Mouse (Mus musculus) cerebellum, adult 11 months (tissue): ENCODE data around the gene Zmynd11.
"Not testable (repeated sequence)": the region's sequence is repeated elsewhere in the genome, so short reads cannot be mapped to it uniquely, and the experiment has no call there.

Experiments
- DNase-seq: peaks from one replicate; pipeline ENCODE4 v3.0.0; 2022

Gene Zmynd11

DNA sequence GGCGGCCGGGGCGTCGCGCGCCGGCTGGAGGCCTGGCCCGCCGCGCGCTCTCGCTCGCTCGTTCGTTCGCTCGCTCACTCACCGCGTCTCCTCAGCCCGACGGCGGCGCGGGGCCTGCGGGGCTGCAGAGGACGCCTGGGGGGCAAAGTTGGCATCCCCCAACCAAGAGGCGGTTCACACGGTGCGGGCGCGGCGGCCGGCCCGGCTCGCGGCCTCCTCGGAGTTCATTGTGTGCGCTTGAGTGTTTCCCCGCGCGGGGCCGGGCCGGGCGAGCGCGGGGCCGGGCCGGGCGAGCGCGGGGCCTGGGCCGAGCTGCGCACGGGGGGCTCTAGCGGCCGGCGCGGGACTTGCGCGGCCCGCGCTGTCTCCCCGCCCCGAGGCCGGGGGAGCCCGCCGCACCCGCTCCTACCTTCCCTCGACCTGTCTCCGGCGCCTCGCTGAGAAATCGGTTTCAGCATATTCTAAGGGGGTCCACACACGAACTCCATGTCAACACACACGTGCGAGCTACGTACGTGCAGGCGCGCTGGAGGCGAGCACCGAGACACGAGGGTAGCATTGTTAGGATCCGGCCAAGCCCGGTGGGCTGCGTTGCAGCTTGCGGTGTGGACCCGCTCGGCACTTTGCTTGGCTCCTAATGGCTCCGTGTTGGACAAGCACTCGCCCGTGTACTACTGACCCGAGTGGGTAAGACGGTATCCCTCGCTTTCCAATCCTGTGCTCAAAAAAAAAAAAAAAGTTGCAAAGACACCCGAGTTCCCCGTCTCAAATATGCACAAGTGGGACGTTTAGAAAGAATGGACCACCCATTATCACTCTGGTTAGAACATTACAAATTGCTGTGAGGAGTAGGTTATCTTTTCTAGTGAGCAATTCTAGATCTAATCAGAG lies at the start of gene Zmynd11:
Zmynd11 (minus strand) TSS at position 685 of the 891 bp plus-strand sequence.
- DNase-seq = peak; percentile 58

DNA sequence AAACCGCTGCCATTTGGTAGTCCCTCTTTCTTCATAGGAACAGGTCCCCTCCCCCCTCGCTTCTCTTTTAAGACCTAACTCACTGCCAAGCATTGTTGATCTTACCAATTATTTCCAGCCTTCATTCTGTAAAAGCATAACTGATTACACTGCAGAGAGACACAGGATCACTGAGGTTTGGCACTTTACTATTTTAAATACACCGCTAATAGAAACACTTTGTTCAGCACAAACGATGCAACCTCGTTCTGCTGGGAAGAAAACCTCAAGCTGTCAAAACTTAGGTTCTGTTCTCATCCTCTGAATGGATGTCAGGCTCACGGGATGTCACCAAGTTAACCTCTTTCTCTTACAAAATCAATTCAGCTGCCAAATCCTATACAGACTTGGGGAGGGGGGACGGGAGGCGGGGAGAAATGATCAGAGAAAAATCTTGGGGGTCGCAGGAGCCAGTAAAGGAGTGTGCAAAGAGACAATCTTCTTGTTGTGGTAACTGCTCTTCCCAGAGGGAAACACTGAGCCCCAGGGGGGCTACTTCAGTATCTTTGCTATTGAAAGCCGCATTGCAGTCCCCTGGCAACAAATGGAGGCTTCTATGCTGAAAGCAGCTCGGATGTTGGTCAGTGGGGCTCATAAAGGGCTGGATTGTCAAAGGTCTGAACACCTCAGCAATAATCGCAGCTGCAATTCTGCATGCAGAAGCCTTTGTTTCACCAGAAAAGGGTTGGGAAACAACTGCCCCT lies 30.9 kb upstream of the Zmynd11 start:
- no peak for DNase-seq

DNA sequence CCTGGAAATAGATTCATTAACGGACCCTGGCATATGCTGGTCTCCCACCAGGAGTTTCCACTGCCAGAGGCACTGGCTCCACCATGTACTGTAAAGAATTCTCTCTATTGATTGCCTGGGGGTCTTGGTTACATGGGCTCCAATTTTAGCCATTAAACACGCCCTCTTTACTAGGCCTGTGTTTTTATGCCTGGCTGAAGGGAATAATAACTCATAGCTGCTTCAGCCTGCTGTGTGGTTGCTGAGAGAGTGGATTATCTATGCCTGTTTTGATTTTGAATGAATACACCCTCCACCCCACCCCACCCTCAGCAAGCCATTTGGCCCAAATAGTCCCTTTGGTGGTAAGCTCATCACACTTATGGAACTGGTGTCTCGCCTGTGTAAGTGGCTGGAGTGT lies 20.9 kb upstream of the Zmynd11 start:
- DNase-seq = no peak

DNA sequence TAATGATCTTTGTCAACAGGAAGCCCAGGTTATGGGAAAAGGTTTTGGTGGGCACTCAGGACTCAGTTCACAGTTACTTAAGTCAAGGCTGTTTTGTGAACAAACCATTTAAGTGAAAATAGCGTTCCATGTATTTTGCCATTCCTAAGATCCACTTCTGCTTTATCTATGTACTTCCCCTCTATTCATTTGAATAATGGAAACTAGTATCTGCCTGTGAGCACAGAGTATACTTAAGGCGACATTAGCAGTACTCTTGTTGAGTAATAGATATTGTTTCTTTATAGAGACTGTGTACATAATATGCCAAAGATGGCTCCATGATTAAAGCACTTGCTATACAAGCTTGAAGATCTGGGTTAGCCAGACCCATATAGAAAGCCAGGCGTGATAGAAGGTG lies 18.6 kb upstream of the Zmynd11 start:
- DNase-seq = no peak

DNA sequence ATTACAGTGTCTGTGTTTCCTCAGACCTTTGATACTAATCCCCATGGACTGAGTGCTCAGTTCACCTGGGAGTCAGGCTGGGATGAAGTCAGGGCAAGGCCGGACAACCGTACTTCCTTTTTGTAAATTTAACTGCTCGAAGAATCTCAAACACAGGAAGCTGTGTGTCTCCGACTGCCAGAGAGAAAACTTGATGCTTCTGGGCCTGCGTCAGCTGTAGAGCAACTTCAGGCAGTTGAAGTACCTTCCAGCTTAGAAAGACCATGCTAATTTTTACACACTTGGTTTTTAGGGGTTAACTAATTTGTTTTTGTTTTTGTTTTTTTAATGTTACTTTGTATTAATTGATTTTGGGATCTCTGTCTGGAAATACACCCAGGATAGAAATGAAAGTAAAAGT lies 10.8 kb upstream of the Zmynd11 start:
- no peak for DNase-seq

DNA sequence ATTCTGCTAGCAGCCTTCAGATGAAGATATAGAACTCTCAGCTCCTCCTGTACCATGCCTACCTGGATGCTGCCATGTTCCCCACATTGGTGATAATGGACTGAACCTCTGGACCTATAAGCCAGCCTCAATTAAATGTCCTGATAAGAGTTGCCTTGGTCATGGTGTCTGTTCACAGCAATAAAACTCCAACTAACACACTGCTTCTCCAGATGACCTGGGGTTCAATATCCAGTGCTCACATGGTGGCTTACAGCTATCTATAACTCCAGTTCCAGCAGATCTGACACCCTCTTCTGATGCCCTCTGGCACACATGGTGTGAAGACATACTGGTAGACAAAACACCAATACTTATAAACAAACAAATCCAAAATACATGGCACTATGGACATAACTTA lies 8.9 kb upstream of the Zmynd11 start:
- no peak for DNase-seq

DNA sequence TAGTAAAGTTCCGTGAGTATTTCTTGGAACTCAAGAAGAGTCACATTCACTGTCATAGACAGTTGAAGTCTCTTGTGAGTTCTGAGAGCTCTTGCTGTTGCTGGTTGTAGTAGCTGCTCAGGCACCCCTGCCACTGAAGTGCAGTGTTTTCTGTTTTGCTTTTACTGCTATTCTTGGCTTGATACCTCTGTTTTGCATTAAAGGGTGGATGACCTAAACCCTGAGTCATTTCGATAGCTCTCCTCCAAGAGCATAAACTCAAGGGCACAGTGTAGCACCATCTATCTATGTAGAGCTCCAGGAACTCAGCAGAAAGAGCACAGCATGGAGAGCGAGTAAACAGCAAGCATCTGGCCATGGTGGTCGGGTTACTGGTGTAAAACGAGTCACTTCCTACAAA lies 2.1 kb upstream of the Zmynd11 start:
- DNase-seq = no peak

DNA sequence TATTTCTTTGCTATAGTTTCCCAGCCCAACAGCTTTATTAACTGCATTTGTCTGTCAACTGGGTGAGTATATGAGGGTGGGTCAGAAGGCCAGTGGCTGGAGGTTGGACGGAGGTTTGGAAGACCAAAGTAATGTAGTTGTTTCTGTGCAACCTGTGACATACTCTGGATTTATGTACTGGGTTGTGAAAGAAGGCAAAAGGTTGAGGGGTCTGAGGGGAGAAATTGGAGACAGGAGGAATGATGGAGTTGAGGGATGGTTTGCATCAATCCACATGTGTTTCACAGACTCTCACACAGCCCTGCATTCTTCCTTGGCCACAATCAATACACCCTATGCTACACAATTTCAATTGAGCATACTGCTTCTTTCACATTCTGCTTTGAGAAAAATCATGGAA lies 1.4 kb upstream of the Zmynd11 start:
- DNase-seq = no peak

DNA sequence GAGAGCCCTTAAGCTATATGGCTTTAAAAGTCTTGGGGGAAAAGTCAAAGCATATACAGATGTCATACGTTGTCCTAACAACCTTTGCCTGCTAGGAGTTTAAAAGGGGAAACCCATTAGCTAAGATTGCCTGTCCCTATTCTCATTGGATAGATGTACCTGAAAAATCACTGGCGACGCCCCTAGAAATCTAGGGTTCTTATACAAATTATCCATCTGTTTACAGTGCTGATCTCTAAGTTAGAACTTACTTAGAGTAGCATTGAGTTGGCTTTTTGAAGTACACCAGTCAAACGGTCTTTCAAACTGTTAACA lies 364 bp upstream of the Zmynd11 start:
- DNase-seq = no peak

DNA sequence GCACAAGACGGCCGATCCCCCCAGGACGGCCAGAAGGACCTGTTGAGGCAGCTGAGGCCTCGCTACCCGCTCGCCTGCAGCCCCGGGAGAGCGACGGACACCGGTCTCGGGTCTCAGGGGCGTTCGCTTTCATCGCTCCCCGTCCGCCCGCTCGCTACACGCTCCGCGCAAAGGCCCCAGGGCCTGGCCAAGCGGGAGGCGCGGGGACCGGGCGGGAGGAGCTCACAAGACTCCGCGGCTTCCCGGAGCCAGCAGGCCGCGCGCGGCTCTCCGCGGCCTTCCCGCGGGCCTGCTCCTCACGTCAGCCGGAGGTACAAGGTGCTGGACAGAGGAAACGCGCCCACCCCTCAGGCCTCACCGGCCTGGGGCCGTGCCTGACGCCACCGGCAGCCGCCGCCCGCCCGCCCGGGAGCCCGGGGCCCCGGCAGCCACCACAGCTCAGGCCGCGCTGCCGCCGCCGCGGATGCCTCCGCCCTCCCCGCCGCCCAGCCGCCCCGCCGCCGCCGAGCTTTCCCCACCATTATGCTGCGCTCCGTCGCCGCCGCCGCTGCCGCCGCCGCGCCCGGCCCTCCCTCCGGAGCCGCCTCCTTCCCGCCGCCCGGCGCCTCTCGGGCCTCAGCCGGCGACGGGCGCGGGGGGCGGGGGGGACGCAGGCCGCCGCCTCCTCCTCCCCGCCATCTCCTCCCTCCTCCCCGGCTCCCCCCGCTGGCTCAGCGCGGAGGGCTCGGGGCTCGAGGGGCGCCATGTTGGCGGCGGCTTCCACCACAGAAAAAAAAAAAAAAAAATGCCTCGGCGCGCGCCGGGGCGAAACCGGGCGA lies 1.1 kb downstream of the Zmynd11 start:
- DNase-seq = peak; percentile 60

DNA sequence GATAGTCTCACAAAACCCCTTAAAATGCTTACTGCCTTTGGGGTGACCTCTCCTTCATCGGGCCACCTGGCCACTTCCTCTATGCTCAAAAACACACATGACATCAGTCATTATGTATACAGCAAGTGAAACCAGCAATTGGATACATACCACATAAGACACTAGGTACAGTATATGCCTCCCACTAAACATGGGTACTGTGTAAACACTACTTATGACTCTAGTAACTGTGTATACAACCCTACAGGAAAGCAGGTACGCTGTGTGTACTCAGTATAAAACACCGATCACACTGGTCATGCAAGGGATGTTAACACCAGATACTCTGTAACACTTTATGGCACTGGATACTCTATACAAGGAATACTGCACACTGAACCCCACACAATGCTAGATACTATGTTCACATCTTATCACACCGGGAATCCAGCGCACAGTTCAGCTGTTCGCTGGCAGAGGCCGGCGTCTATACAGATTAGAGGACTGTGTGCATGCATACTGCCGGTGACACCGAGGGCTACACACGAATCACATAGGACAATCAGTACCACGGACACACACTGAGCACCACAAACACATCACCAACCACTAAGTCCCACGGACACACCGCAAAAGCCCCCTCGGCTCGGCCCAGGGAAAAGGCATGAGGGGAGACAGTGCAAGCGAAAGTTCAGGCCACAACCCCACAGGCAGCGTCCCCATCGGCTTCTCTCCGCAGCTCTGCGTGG lies 1.9 kb downstream of the Zmynd11 start:
- DNase-seq = no peak

DNA sequence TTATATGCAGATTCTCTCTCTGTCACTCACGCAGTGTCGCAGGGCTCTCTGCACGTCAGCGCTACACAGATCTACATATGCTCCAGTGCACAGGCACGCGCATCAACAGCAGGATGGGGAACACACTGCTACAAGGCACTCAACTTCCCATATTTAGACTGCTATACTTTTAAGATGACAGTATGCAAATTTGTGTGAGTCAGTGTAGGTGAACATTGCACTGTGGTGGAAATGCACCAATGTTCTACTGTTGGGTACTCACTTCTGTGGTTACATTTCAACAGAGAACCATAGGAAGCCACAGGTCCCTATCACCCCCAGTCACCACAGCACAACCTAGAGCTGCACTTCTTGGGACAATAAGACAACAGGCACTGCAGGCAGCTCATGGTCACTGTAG lies 5.1 kb downstream of the Zmynd11 start:
- no peak for DNase-seq

DNA sequence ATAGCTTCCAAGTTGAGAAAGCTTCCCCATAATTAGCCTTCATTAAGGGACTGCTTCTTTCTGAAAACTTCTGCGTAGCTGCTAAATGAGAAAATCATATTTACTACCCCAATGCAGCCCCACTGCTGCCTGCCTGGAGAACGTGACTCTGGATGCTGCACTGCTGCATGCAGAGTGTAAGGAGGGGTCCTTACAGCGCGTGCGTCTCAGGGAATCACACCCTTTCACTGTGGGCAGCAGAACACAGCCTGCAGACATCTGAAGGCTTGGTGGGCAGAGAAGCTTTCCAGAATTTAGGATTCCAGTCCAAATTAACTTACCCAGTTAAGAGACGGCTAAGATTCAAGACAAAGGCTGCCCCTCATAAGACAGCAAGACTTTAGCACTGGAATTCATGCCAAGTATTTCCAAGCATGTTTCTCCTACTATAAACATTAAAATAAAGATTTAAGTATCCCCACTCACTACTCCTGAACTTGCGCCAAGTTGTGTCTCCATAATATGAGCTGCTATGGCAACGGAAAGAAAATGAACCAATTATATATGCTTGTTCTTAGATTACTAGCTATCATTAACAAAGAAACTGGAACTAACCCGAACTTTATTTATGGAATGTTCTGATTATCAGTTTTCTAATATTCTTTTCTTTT lies 7.2 kb downstream of the Zmynd11 start:
- DNase-seq = no peak

DNA sequence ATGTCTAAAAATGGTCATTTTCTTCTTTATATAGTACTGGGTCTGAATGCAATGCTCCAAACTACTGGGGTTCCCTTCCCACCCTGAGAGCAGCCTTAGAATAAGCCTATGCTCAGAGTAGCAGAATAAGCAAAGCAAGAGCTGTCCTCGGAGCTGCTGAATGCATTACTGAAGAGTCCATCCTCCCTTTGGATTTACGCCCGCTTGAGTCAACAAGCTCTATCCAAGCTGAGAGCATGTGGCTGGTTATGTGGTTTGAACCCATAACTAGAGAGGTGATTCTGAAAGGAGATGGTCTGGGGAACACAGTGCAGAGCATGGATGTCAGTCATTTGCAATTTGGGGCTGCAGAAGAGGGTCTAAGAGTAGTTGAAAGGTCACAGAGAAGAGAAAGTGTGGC lies 11.4 kb downstream of the Zmynd11 start:
- DNase-seq = no peak

DNA sequence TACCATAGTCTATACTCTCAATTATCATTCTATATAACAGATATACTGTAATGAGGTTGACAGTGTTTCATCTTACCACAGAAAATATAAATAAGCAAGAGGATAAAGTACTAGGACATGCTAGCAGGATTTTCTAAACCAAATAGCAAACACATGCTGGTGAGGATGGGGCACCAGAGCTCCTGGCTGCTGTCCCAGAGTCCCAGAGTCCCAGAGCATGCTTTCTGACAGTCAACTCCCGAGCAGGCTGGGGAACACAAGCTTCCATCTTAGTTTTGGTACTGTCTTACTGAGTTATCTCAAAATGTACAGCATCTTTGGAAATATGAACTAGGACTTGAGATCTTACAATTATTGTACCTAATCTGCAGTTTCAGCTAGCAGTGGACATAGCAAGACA lies 14.8 kb downstream of the Zmynd11 start:
- DNase-seq = peak; percentile 38

DNA sequence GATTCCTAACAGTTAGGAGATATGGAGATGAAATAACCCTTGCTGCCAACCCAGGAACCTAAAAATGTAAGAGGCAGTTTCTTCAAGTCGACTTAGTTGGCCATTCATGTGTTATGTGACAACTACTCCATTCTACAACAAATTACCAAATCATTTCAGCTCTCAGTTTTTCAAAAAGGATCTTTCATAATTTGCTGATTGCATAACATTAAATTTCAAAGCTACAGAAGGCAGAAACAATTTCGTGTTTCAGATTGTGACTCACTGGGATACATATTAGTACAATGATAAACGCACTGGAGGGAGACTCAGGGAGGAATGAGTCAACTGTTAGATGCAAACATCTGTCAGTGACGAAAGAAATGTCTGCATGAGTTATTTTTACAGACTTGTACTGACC lies 15.3 kb downstream of the Zmynd11 start:
- no peak for DNase-seq

DNA sequence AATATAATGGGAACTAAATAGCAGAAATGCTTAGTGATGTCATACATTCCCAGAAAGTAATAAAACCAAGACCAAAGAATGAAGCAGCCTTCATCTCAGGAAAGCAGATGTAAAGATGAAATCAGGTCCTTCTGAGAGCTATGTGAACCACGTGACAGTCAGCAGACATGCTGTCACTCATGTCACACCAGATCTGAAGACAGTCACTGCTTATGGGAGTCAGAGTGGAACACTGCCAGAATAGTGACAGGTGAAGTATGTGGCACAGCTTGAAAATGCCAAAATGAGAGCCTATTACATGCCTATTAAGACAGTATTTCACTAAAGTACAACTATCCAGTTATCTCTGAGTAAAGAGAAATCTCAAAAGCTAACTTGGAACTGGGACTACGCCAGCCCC lies 26.9 kb downstream of the Zmynd11 start:
- DNase-seq = no peak

DNA sequence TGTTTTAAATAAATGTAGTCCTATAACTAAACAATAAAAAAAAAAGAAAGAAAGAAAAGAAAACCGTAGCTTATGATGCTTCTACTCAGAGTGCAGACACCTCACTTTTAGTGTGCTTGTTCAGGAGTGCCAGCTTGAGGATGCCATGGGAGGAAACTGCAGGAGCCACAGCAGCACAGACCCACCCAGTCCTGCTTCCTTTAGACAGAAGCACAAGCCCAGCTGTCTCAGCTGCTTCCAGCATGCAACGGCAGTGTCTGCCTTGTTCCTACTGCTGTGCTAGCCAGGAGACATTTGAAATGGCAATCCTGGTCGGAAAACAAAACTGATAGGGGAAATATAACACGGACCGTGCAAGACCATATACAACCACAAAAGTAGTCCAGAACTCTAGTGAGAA lies 28.1 kb downstream of the Zmynd11 start:
- DNase-seq = no peak

DNA sequence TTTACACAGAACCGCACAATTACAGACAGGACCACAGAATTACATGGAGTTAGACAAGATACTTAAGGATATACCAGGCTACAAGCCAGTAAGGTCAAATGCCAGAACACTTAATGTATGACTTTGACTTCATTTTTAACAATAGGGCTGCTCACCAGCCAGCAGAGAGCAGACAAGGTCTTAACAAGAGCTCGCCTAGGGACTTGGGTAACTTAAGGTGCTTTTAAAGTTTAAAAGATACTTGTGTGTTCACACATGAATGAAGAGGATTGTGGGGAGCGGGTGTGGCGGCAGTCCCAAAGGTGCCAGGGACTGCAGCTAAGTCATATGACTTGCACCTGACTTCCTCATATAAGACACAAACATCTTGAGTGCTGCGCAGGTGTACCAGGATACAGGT lies 32.9 kb downstream of the Zmynd11 start:
- DNase-seq = not testable (repeated sequence)

DNA sequence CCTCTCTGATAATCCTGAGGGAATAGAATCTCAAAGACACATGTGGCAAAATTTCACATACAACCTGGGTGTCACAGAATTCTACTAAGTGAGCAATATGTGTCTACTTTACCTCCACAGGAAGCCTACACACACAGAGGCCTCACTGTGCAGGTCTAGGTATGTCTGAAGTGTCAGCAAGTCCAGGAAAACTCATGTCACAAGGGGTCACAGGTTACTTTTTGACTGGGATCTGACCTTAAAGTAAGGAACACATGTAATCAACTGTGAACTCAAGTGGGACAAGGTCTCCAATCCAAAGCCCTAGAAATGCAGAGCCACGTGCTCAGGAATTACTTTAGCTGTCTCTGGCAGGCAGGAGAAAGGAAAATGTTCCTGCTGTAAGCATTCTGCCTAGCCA lies 36.1 kb downstream of the Zmynd11 start:
- no peak for DNase-seq

DNA sequence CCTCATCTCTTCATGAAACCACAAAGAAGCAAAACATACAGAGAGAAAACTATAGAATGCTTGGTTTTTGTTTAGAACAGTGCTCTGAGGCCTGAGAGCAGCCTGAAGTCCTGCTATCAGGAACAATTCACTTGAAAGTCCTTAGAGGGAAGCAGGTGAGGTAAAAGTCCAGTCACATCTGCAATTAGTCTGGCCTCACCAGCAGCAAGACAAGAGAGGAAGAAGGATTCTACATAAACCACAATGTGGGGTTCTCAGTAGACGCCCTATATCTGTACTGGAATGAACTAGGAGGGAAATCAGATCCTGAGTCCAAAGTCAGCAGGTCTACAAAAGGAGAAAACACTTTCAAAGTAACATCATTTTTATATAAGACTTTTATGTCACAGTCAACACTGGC lies 49.9 kb downstream of the Zmynd11 start:
- DNase-seq = no peak

DNA sequence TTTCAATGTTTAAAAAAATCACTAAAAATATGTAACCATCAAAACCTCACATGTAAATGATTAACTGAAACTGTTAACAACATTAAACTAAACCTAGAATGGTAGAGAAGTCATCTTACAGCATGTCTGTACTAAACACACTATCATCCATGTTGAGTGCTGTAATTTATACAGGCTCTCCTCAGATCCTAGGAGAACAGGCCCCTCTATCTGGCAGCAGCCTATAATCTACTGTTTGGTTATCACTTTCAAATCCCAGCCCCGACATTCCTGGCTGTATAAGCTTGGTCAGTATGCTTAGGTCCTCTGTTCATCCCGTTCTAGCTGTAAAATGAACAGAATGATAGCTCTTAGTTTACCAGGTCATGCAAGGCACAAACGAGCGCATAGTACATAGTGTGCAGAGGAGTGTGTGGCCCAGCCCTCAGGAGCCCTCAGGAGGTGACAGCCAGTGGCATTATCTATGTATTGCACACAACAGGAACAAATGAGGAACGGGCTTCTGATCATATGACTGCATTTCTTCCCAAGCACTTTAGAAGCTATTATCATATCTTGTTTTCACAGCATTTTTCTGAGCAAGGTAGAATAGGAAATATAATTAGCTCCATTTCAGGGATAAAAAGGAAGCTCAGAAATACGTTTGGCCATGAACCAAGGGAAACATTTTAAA lies 51.5 kb downstream of the Zmynd11 start:
- DNase-seq = no peak
